Mouse (Mus musculus) frontal cortex, adult (tissue): Measurements from ENCODE around the gene Marveld1.

Experiments
- ATAC-seq: cut with Nextera tagmentation; 2 replicates; pipeline ENCODE4 v1.9.2; 2017; ENCODE audit warnings: mild to moderate bottlenecking, moderate library complexity, mixed read lengths; ENCODE audit not compliant: low TSS enrichment

The Marveld1 gene

DNA sequence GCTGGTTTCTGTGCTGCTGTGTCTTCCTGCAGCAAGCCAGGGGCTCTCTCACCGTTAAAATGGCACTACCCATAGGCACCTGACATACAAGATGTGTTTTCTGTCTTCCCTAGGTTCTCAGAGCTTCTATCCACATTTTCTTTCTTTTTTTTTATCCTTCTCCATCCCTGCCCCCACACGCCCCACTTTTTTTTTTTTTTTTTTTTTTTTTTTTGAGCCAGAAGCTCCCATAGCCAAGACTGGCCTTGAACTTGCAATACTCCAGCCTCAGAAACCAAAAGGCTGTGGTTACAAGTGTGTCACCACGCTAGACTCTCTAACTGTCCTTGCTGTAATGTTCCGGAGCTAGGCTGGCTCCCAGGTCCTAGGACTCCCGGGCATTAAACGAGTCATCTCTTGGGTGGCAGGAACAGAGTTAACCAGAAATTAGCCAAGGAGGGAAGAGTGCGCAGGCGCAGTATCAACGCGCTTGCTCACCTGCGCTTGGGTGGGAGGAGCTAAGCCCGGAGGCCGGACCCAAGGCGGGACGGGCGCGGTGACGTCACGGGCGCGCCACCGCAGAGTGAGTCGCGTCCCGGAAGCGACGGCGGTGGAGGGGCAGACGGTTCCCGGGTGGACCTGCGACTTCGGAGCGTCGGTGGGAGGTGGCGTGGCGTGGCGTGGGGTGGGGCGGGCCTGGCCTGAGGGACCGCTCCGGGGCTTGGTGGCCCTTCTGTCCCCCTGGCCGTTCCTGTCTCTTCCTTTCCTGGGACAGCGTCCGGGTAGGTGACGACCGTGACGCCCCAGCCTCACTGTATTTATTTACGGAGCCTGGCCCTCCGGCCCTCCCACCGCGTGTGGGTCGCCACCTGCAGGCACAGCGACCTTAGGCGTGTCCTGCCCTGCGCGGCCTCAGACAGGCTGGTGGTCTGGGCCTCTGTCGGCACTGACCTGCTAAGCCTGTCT lies 23.1 kb downstream of the Marveld1 start:
- peak; percentile 86 for ATAC-seq

DNA sequence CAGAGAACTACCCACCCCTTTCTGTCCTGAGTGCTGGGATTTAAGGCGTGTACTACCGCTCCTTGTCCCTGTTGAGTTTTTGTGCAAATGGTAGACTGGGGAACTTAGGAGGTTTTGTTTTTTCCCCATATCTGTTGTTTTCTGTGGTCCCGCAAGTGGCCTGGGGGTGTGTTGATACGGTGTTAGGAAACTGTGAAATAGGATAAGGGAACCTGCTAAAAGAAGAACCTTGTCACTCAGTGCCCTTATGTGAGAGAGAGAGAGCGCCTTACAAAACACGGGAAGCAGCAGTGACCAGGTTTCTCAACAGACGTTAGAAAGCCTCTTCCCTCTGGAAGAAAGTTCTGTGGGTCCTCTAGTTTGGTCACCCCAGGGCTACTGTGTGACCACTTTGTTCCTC lies 29.6 kb downstream of the Marveld1 start:
- ATAC-seq, result no peak

DNA sequence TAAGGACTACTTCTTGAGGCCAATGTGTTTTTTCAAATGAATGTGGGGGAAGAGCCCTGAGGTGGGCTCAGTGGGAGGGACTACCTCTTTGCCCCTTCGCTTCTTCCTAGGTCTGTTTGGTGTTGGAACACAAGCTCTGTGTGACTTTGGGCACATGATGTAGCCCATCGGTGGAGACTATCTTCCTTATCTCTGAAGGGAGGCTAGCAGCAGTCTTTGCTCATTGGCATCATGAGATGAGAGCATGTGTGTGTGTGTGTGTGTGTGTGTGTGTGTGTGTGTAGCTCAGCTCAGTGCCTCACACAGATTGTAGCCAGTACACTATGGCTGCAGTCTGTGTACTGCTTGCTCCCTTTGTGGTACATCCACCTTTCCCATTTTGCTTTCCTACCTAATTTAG lies 30.3 kb downstream of the Marveld1 start:
- ATAC-seq, result no peak

- ATAC-seq, result no peak
Measured at GRCm38 (mm10) chr19:42179356-42179755, 32.2 kb downstream of the Marveld1 start.

GRCm38 (mm10) chr19:42182673-42183072 lies 35.5 kb downstream of the Marveld1 start:
- 0 out of 2 replicates have a peak, but pooled peaks have one; percentile 63 for ATAC-seq

DNA sequence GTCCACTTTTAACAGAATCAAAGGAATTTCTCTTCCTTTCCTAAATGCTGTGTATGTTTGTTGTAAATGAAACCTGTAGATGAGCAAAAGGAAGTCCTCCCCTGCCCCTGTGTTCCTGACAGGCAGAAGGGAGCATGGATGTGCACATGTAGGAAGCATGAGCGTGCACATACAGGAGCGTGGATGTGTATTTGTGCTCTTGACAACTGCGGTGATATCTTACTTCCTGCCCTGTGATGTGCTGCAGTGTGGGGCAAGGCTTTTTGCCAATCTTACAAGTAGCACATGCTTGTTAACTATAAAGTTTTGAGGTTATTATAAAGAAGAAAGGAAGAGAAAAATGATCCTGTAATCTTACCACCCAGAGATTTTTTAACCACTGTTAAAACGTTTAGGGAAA lies 42.5 kb downstream of the Marveld1 start:
- no peak for ATAC-seq

DNA sequence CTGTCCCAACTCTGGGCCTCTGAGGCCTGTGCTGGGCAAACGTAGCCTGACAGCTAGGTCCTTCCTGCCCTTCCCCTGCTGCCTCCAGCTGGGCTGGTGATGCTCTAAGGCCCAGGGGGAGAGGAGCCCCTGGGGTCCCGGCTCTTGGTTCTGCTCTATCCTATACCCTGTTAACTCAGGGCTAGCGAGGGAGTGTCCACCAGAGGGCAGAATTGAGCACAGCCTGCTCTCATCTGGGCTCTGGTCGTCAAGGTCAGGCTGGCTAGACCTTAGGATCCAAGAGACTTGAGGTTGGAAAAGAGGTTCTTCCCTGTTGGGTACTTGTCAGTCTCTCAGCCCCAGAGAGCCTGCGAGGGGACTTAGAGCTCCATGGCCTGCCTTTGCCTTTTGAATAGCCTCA lies 43.3 kb downstream of the Marveld1 start:
- peak; percentile 63 for ATAC-seq

- ATAC-seq, result no peak
Measured at GRCm38 (mm10) chr19:42193311-42193710, 46.1 kb downstream of the Marveld1 start.

DNA sequence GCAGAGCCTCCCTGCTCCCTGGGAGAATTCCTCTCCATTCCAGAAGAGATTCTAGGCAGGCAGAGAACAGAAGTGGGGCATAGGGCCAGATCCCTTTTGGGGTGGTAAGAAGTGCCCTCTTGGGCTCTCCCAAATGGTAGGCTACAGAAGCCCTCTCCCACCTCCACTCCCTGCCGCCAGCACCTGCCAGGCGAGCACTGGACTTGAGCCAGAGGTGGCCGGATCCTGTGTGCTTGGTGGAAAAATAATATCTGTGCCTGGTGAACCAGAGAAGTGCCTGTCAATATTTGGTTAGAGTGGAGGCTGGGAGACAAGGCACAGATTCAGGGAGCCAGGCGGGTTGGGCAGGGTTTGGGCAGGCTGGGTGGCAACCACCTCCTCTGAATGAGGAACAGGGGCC lies 49.2 kb downstream of the Marveld1 start:
- no peak for ATAC-seq

DNA sequence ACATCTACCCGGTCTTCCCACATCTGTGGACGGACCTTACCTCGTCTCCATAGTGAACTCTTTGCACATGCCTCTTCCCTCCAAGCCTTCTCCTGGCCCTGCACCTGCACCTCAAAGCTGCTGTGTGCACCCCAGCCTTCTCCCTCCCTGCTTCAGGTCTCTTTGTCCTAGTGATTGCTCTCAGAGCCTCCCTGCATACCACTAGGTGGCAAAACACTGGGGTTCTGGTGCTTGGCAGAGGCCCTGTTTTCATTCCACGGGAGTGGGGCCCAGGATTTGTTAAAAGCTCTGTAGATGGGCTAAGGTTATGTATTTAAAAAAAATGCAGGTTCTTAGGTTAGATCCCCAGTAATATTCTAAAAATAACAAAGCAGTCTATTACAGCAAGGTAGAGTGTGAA lies 49.9 kb downstream of the Marveld1 start:
- peak; percentile 56 for ATAC-seq

GRCm38 (mm10) chr19:42198026-42198425 lies 50.8 kb downstream of the Marveld1 start:
- ATAC-seq, result no peak
